Mouse (Mus musculus): ENCODE results near the gene Pla2g15.

The Pla2g15 gene

DNA sequence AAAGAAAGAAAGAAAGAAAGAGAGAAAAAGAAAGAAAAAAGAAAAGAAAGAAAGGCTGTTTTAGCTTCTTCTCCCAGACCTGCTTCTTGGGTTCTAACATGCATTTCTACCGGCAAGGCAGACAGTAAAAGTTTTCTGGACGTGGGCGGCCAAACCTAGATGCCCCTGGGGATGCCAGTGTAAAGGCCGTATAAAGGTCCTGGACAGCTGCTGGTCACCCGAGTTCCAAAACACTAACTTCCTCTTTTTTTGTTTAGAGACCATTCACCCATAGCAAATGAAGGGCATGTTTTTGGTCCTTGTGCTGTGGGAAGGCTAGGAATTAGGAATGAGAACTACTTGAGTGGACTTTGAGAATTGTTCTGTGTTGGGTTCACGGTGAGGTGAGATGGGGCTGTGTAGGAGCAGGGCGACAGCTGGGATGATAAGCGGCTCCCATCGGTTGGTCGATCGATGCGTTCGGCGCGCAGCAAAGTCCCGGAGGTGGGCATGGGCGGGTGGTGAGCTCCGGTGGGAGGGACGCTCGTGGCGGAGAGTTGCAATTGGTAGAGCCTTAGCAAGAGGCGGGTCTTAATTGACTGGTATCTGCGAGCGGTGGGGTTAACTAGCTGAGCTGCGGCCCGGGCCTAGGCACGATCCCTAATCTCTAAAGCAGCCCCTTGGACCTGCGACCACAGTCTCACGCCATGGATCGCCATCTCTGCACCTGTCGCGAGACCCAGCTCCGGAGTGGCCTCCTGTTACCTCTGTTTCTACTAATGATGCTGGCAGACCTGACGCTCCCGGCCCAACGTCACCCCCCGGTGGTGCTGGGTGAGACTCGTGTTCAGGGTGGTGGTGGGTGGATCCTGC lies at the start of gene Pla2g15:
Pla2g15 (plus strand) TSS at position 599 of the 852 bp plus-strand sequence.
- DNase-seq (ENCODE audit: low spot score in 2 of 2) = peak; percentile 91 to 93

DNA sequence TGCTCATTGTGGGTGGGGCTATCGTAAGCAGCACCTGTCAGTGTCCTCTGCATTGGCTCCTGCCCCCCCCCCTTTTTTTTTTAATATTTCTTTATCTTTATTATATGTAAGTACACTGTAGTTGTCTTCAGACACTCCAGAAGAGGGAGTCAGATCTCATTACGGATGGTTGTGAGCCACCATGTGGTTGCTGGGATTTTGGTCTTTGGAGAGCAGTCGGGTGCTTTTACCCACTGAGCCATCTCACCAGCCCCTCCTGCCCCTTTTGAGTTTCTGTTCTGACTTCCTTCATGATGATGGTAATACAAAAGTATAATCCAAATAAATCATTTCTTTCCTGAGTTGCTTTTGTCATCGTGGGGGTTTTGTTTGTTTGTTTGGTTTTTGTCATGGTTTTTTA lies 47.9 kb upstream of the Pla2g15 start:
- no peak for DNase-seq (ENCODE audit: low spot score in 2 of 2)

DNA sequence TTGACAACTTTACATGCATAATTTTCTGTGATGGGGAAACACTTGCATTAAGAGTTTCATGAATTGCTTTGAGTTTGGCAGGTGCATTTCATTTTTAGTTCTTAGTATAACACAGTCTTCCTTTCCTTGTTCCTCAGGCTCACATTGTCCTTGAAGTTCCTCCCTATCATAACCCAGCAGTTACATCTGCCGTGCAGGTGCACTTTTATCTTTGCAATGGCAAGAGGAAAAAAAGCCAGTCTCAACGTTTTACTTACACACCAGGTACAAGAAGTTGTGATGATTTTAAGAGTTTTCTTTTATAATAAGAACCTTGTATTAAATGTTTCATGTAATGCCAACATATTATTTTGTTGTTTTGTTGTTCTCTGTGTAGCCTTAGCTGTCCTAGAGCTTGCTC lies 46.3 kb upstream of the Pla2g15 start:
- DNase-seq (ENCODE audit: low spot score in 2 of 2) = no peak

DNA sequence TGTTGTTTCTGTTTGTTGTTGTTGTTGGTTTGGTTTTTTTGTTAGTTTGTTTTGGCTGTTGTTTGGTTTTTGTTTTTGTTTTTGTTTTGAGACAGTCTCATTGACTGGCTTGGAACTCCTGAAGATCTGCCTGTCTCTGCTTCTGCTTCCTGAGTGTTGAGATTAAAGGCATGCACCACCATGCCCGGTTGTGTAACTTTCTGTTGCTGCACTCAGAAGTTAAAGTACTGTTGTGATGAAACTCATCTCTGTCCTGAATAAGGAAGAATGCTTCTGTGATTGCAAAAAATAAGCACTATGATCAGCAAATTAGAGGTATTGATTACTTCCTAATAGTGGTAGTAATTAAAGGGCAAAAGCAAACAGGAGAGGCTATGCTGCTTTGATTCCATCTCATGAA lies 44.0 kb upstream of the Pla2g15 start:
- no peak for DNase-seq (ENCODE audit: low spot score in 2 of 2)

DNA sequence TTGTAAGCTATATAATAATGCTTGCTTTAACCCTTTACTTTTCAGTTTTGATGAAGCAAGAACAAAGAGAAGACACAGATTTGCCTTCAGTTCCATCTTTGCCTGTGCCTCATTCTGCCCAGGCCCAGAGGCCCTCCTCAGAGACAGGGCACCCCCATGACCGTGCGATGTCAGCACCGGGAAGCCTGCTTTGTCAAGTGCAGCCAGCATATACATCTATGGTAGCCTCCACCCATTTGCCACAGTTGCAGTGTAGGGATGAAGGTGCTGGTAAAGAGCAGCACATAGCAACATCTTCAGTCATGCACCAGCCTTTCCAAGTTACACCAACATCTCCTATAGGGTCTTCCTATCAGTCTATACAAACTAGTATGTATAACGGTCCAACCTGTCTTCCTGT lies 42.1 kb upstream of the Pla2g15 start:
- no peak for DNase-seq (ENCODE audit: low spot score in 2 of 2)

DNA sequence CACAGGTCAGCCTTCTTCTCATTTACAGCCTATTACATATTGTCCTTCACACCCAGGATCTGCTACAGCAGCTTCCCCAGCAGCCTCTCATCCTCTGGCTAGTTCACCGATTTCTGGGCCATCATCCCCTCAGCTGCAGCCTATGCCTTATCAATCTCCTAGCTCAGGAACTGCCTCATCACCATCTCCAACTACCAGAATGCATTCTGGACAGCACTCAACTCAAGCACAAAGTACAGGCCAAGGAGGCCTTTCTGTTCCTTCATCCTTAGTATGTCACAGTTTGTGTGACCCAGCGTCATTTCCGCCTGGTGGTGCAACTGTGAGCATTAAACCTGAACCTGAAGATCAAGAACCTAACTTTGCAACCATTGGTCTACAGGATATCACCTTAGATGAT lies 41.5 kb upstream of the Pla2g15 start:
- DNase-seq (ENCODE audit: low spot score in 2 of 2) = no peak

DNA sequence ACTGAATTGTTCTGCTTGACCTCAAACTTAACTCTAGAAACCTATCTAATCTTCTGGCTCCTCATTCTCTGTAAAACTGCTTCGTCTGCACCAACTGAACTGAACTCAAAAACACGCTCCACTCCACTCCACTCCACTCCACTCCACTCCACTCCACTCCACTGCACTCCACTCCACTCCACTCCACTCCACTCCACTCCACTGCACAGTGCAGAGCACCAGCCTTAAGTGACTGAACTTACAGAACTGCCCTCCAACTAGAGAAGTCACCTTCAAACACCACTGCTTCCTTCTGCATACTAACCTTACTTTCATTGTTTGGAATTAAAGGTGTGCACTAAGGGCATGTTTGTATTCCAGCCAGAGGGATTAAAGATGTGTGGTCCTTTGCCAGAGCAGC lies 38.2 kb upstream of the Pla2g15 start:
- DNase-seq (ENCODE audit: low spot score in 2 of 2) = no peak

DNA sequence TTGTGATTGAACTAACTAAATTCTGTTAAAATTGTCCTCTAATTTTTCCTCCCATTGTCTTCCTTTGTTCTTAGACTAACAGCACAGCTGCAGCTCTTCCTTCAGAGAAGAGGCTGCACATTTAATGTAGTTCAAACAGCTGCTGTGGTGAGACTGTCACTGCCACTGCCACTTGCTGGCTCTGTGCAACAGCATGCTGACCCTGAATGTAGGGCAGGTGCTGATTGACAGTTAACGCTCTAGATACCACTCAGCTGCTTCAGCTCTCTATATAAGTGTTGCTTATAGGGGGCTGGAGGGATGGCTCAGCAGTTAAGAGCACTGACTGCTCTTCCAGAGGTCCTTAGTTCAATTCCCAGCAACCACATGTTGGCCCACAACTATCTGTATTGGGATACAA lies 37.7 kb upstream of the Pla2g15 start:
- no peak for DNase-seq (ENCODE audit: low spot score in 2 of 2)

DNA sequence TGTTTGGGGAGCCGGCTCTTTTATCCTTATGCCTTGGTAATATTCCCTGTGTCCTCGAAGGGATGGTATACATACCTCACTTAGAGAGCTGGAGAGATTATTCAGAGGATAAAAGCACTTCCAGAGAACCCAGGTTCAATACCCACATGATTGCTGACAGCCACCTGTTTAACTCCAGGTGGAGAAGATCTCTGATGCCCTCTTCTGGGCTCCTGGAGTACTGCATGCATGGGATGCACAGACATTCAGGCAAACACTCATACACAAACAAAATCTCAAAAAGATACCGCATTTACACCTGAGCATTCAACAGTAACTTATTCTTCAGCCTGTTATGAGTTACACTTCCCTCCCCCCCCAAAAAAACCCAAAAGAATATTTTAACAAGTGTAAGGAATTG lies 34.3 kb upstream of the Pla2g15 start:
- no peak for DNase-seq (ENCODE audit: low spot score in 2 of 2)

DNA sequence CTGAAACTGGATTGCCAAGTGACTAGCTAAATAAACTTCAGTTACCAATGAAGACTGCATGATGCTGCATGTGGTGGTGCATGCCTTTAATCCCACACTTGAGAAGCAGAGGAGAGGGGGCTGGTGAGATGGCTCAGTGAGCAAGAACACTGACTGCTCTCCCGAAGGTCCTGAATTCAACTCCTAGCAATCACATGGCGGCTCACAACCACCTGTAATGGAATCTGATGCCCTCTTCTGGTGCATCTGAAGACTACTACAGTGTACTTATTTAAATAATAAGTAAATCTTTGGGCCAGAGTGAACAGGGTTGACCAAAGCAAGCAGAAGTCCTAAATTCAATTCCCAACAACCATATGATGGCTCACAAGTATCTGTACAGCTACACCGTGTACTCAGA lies 26.8 kb upstream of the Pla2g15 start:
- DNase-seq (ENCODE audit: low spot score in 2 of 2) = no peak

DNA sequence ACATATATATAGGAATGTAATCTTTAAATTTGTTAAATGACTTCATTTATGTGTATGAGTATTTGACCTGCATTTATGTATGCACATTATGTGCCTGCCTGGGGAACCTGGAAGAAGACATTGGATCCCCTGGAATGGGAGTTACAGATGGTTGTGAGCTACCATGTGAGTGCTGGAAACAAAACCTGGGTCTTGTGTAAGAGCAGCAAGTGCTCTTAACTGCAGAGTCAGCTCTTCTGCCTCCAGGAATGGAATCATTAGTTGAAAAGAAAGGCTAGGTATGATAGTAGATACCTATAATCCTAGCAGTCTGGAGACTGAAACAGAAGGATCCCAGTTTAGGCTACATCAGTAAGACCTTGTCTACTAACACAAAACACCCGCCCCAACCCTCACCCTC lies 24.1 kb upstream of the Pla2g15 start:
- no peak for DNase-seq (ENCODE audit: low spot score in 2 of 2)

DNA sequence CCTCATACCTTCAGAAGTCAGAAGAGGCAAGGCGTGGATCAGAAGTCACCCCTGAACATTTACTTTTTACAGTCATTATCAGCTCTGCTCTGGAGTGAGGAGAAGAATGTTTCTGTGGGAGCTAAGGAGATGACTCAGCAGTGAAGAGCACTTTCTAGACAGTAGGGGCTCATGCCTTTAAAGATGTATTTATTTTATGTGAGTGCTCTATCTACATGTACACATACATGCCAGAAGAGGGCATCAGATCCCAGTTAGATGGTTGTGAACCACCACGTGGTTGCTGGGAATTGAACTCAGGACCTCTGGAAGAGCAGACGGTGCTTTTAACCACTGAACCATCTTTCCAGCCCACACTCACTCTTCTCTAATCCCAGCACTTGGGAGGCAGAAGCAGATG lies 23.1 kb upstream of the Pla2g15 start:
- no peak for DNase-seq (ENCODE audit: low spot score in 2 of 2)

DNA sequence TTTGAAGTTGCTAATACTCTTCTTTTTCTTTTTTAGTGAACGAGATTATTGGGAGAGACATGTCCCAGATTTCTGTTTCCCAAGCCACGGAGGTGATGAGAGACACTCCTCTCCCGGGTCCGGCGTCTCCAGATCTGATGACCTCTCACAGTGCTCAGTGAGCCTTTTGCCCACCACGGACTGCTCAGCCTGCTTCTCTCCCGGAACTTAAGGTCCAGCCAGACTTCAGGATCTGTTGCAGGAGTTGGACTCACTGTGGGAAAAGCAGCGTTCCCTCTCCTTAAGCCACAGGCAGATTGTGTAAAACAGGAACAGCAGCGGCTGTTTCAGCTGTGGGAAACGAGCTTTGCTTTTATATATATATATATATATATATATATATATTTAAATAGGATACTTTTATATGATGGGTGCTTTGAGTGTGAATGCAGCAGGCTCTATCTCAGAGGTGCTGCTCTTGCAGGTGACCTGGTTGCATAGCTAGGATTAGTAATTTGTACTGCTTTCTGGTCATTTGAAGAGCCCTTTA lies 22.3 kb upstream of the Pla2g15 start:
- DNase-seq (ENCODE audit: low spot score in 2 of 2) = no peak

DNA sequence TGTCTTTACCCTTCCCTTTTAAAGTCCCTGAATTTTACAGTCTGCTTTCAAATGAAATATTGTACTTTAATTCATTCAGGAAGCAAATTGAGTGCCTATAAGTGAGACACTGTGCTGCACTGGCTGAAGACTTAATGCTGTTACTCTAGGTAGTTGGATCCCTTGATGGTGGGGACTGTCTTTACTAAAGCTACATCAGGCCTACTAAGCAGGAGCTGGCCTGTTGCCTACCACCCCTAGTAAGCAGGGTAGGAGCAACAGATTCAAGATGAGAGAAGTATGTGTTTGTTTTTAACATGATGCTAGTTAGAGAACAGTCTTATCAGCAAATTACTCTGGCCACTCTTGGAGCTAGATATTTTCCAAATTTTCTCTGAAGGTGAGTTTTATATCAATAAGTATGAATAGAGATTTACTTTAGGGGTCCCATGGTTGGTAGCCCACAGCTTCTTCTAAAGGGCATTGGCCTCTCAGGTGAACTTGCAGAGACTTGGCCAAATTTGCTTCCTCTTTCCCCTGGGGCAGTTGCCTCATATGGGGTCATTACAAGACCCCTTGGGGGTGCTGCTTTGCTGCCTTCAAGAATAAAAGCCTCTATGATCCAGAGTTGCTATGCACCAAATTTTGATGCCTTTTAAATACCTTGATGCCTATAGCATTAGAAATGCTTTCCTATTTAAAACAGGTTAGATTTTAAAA lies 20.8 kb upstream of the Pla2g15 start:
- DNase-seq (ENCODE audit: low spot score in 2 of 2) = no peak

DNA sequence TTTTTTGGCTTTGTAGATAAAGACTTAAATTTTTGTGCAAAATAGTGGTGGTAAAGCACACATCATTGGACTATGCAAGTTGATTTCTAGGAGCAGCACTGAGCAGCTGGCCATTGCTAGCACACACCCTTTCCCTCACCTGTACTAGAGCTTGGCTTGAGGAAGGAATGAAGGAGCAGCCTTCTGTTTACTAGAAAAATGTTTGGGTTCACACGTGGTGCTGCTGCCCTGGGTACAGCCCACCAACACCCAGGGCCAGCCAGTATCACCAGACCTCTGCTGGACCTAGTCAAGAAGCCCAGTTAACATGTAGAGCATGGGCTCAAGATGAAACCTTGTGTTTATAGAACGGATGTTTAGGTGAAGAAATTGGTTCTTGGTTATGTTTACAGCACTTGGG lies 20.2 kb upstream of the Pla2g15 start:
- DNase-seq (ENCODE audit: low spot score in 2 of 2) = no peak

DNA sequence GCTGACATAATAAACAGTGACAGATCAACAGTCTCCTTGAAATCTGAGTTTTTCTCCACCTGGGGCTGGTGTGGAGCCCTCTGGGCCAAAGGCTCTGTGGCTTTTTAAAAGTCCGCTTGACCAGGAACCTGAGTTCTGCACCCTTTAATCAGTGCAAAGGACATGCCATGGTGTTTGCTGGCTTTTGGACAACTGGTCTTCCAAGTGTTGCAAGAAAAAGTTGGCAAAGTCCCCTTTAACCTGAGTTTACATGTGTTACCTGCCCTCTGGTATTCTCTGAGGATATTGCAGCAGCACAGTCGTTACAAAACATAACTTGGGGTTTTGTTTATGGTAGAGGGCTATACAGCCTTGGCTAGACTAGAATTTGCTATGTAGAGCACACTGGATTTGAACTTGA lies 19.7 kb upstream of the Pla2g15 start:
- no peak for DNase-seq (ENCODE audit: low spot score in 2 of 2)

DNA sequence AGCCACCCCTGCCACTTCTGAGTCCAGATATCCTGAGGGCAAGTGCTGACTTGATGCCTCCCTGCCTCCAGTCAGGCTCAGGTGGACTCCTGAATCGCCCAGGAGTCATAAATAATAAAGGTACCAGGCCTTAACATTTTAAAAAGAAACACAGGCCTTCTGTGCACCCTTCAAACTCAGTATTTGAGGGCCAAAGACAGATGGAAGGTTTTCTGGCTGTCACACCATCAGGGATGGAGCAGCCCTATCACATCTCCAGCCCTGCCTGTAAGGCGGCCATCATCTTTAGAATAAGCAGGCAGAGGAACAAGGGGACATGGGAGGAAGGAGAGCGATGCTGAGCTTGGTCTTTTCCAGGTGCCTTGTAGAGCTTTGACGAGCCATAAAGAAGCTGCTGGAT lies 19.2 kb upstream of the Pla2g15 start:
- no peak for DNase-seq (ENCODE audit: low spot score in 2 of 2)

DNA sequence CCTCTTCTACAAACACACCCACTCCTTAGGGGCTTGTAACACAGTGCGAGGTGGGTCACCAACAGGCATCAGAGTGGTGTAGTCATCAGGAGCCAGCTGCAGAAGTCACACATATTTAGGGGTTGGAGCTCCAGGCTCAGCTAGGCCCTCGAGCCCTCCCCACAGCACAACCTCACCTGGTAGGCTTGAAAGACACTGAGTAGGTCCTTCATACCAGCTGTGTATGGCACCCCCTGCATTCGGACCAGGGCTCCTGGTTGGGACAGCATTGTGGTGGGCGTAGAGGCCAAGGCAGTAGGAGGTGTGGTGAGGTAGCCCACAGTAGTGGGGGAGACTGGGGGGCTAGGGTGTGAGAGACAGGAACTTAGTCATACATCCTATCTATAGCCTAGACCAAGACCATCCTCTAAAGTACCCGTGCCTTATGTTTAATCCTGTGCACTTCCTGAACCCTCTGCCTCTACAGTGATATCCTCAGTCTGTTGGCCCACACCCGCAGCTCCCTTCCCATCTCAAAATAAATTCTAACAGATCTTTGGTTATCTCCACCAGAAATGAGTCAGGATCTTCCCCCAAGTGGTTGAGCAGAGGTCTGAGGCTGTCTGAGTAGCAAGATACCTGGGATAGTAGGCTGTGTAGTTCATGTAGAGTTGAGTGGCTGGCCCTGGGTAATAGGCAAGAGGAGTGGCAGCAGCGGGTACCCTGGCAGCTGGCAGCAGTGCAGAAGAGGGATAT lies 18.5 kb upstream of the Pla2g15 start:
- no peak for DNase-seq (ENCODE audit: low spot score in 2 of 2)

DNA sequence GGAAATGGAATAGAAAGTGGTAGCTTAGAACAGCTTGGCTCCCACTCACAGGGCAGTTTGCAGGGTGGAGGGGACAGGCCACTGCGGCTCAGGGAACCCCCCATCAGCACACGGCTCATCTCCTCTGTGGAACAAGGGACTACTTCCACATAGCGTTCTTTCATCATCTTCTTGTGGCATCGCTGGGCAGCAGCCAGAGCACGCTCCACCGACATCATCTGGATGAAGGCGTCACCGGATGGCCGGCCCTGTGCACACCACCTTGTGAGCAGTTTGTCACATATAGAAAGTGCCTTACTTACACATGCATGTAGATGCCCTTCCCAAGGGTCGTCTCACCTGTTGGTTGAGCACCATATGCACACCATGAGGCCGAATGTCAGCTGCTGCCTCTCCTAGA lies 17.8 kb upstream of the Pla2g15 start:
- DNase-seq (ENCODE audit: low spot score in 2 of 2) = no peak

DNA sequence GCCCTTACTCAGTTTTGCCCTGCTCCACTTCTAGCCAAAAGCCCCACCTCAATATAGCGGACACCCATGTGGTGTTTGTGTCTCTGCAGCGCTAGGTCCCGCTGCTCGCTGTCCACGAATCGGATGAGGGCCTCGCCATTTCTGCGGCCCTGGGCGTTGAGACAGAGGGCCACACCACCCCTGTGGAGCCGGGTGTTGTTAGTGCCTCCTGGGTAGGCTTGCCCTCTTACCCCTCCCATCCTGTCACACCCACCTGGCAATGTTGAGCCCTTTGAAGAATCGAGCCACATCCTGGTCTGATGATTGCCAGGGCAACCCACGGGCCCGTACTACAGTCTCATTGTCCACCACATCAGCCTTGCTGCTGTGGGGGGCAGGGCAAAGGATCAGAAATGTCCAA lies 16.7 kb upstream of the Pla2g15 start:
- no peak for DNase-seq (ENCODE audit: low spot score in 2 of 2)

DNA sequence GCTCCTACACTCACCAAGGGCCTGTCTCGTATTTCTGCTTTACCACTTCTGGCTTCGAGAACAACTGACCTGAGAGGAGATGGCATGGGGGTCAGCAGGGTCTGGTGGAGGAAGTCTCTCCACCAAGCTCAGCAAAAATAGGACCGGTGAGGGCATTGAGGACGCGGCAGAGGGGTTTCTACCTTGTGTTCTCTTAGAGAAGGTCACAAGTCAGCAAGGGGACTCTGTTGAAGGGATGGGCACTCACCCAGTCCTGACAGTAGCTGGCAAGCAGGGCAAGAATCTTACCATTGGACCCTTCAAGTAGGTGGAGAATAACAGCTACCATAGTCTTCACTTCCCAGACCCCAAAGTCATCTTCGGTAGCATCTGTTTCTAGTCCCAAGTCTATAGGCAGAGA lies 16.3 kb upstream of the Pla2g15 start:
- no peak for DNase-seq (ENCODE audit: low spot score in 2 of 2)

DNA sequence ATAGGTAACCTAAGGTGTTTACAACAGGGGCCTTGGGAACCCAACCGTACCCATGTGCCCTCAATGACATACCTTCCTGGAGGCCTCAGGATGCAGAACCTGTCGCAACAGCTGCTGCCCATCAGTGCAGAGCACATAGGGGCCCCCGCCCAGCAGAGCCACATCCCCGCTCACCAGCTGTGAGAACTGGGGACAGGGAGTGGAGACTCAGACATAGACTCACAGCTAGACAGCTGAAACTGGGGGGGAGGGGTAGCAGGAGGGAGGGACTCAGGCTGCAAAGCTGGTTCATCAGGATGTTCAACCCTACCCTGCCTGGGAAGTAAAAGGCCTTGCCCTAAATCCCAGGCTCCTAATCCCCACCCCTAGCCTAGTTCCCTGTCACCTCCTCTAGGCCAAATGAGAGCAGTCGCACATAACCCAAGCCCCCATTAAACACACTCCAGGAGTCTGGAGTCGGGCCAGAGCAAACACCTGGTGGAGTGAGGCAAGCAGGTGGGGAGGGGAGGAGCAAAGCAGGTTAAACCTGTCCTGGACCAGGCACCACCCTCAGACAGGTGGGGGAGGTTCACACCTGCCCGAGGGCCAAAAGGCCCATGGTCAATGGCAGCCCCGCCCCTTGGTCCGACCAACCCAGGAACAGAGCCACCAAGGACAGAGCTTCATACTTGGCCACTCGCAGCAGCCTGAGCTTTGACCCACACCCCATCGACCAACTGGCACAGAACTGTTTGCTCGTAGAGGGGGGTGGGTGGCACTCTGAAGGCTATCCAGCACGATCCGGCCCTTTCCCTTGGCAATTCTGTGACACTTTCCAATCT lies 15.2 kb upstream of the Pla2g15 start:
- no peak for DNase-seq (ENCODE audit: low spot score in 2 of 2)
